Mouse (Mus musculus) olfactory bulb, adult 2 months (tissue): ENCODE results near the gene Ubxn10.

Experiments used
- CTCF ChIP-seq: fragments of 200-500 bp; IDR thresholded peaks from 2 replicates; pipeline ENCODE4 v1.5.1; 2012; ENCODE audit warnings: low read depth, mild to moderate bottlenecking, low read length, moderate library complexity; ENCODE audit not compliant: insufficient read depth
- POLR2A ChIP-seq: fragments of 200-500 bp; IDR thresholded peaks from 2 replicates; pipeline ENCODE4 v1.6.1; 2012; ENCODE audit warnings: mild to moderate bottlenecking, low read depth, low read length, moderate library complexity; ENCODE audit not compliant: insufficient read depth

- TF ChIP-seq POLR2A, result no peak
- no peak for TF ChIP-seq CTCF
These were observed 25.3 kb upstream of the Ubxn10 start for GRCm38 (mm10) chr4:138762266-138762665.
